Mouse (Mus musculus) brain, embryonic 18.5 days (tissue): ENCODE measurements around the gene Tgif1.

Source experiments
- DNase-seq: peaks from one replicate; pipeline ENCODE4 v3.0.0-alpha.2; 2012; ENCODE audit warnings: low read depth, low spot score

Tgif1 gene

GRCm38 (mm10) chr17:70866029-70866428, 12.7 kb upstream of the Tgif1 start:
- DNase-seq = no peak

GRCm38 (mm10) chr17:70865060-70865604, 11.8 kb upstream of the Tgif1 start:
- DNase-seq = no peak

GRCm38 (mm10) chr17:70864645-70865044, 11.3 kb upstream of the Tgif1 start:
- DNase-seq = no peak

- DNase-seq = no peak
These were observed 10.8 kb upstream of the Tgif1 start for GRCm38 (mm10) chr17:70864117-70864516.

GRCm38 (mm10) chr17:70858814-70859213, 5.5 kb upstream of the Tgif1 start:
- no peak for DNase-seq

- no peak for DNase-seq
These were observed 3.6 kb upstream of the Tgif1 start for GRCm38 (mm10) chr17:70856871-70857415.

- DNase-seq = no peak
These were observed 675 bp upstream of the Tgif1 start for GRCm38 (mm10) chr17:70854021-70854420.

GRCm38 (mm10) chr17:70852686-70853386, 510 bp downstream of the Tgif1 start:
- no peak for DNase-seq

GRCm38 (mm10) chr17:70852011-70852685, 1.2 kb downstream of the Tgif1 start:
- no peak for DNase-seq

- no peak for DNase-seq
These were observed 2.1 kb downstream of the Tgif1 start for GRCm38 (mm10) chr17:70850996-70851991.

GRCm38 (mm10) chr17:70850233-70850995, 2.9 kb downstream of the Tgif1 start:
- DNase-seq = no peak

- DNase-seq = no peak
These were observed 3.7 kb downstream of the Tgif1 start for GRCm38 (mm10) chr17:70849399-70850232.

GRCm38 (mm10) chr17:70848511-70849398, 4.6 kb downstream of the Tgif1 start:
- DNase-seq = no peak

- no peak for DNase-seq
These were observed 5.4 kb downstream of the Tgif1 start for GRCm38 (mm10) chr17:70847751-70848510.

GRCm38 (mm10) chr17:70847086-70847485, 6.3 kb downstream of the Tgif1 start:
- no peak for DNase-seq

- no peak for DNase-seq
These were observed 7.2 kb downstream of the Tgif1 start for GRCm38 (mm10) chr17:70846111-70846644.

- DNase-seq = no peak
These were observed 7.8 kb downstream of the Tgif1 start for GRCm38 (mm10) chr17:70845543-70845942.

- DNase-seq = no peak
These were observed 8.4 kb downstream of the Tgif1 start for GRCm38 (mm10) chr17:70844971-70845370.
